Mouse (Mus musculus): ENCODE results near the gene Olfr1170. TPM values are rescaled to one million over a fixed set of nuclear protein-coding genes. Genes with fewer than 3 reads are reported as not detected.

The Olfr1170 gene
- total RNA-seq (2021) (not detected), polyA plus RNA-seq (2012; rRNA removed) (not detected in 2 replicates)
- long read RNA-seq = 0 reads

DNA sequence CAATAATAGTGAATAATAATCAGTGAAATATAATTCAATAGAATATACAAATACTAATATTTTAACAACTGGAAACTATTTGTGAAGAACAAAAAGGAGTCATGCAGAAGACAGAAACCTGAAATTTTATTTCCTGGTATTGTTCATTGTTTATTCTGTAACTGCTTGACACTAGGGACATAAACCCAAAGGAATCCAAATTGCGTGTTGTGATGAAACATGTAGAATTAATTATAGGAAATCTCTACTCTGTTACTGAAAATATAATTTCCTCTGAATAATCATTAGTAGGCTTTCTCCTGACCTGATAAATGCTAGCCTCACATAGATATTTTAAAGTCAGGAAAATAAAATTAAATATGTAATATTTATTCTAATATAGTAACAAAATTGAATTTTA is at the start of gene Olfr1170:
TSS of gene Olfr1170 (minus strand) at position 101 of the 400 bp plus-strand sequence.
- no peak for DNase-seq

- DNase-seq = no peak
These were observed 7.3 kb downstream of the Olfr1170 start for GRCm38 (mm10) chr2:88220784-88221183.

GRCm38 (mm10) chr2:88181580-88181979 is 46.6 kb downstream of the Olfr1170 start, which contains the start of gene Olfr1168:
Gene Olfr1168 (plus strand): TSS chr2:88181880.
- no peak for DNase-seq

Other genes starting within 250 kb of the Olfr1170 start
- not detected for gene Olfr1158, start 238.2 kb downstream of the Olfr1170 start, total RNA-seq (2021)
- not detected in 2 replicates for gene Olfr1158, start 238.2 kb downstream of the Olfr1170 start, polyA plus RNA-seq (2012; rRNA removed)
- not detected for gene Olfr1160, start 220.1 kb downstream of the Olfr1170 start, total RNA-seq (2021)
- gene Olfr1160, start 220.1 kb downstream of the Olfr1170 start, polyA plus RNA-seq (2012; rRNA removed) = not detected in 2 replicates
- not detected for gene Olfr1161, start 205.6 kb downstream of the Olfr1170 start, total RNA-seq (2021)
- gene Olfr1161, start 205.6 kb downstream of the Olfr1170 start, polyA plus RNA-seq (2012; rRNA removed) = not detected in 2 replicates
- gene Olfr73, start 190.6 kb downstream of the Olfr1170 start, total RNA-seq (2021) = not detected
- gene Olfr73, start 190.6 kb downstream of the Olfr1170 start, polyA plus RNA-seq (2012; rRNA removed) = not detected in 2 replicates
- gene Olfr1162, start 177.2 kb downstream of the Olfr1170 start, total RNA-seq (2021) = not detected
- not detected in 2 replicates for gene Olfr1162, start 177.2 kb downstream of the Olfr1170 start, polyA plus RNA-seq (2012; rRNA removed)
- not detected for gene Olfr1163, start 156.5 kb downstream of the Olfr1170 start, total RNA-seq (2021)
- not detected in 2 replicates for gene Olfr1163, start 156.5 kb downstream of the Olfr1170 start, polyA plus RNA-seq (2012; rRNA removed)
- not detected for gene Olfr1164, start 134.4 kb downstream of the Olfr1170 start, total RNA-seq (2021)
- gene Olfr1164, start 134.4 kb downstream of the Olfr1170 start, polyA plus RNA-seq (2012; rRNA removed) = not detected in 2 replicates
- not detected for gene Olfr1166, start 100.1 kb downstream of the Olfr1170 start, total RNA-seq (2021)
- gene Olfr1166, start 100.1 kb downstream of the Olfr1170 start, polyA plus RNA-seq (2012; rRNA removed) = not detected in 2 replicates
- gene Olfr1167, start 73.1 kb downstream of the Olfr1170 start, total RNA-seq (2021) = not detected
- gene Olfr1167, start 73.1 kb downstream of the Olfr1170 start, polyA plus RNA-seq (2012; rRNA removed) = not detected in 2 replicates
- gene Olfr1168, start 46.5 kb downstream of the Olfr1170 start, total RNA-seq (2021) = not detected
- not detected in 2 replicates for gene Olfr1168, start 46.5 kb downstream of the Olfr1170 start, polyA plus RNA-seq (2012; rRNA removed)
- not detected for gene Olfr1173, start 51.5 kb upstream of the Olfr1170 start, total RNA-seq (2021)
- gene Olfr1173, start 51.5 kb upstream of the Olfr1170 start, polyA plus RNA-seq (2012; rRNA removed) = not detected in 2 replicates
- not detected for gene Olfr1174-ps, start 86.8 kb upstream of the Olfr1170 start, total RNA-seq (2021)
- gene Olfr1174-ps, start 86.8 kb upstream of the Olfr1170 start, polyA plus RNA-seq (2012; rRNA removed) = not detected in 2 replicates
- not detected for gene Olfr1175-ps, start 98.9 kb upstream of the Olfr1170 start, total RNA-seq (2021)
- gene Olfr1175-ps, start 98.9 kb upstream of the Olfr1170 start, polyA plus RNA-seq (2012; rRNA removed) = not detected in 2 replicates
- gene Olfr1176, start 108.4 kb upstream of the Olfr1170 start, total RNA-seq (2021) = not detected
- not detected in 2 replicates for gene Olfr1176, start 108.4 kb upstream of the Olfr1170 start, polyA plus RNA-seq (2012; rRNA removed)
- gene Olfr1177-ps, start 118.2 kb upstream of the Olfr1170 start, total RNA-seq (2021) = not detected
- not detected in 2 replicates for gene Olfr1177-ps, start 118.2 kb upstream of the Olfr1170 start, polyA plus RNA-seq (2012; rRNA removed)
- gene Olfr1178, start 158.7 kb upstream of the Olfr1170 start, total RNA-seq (2021) = not detected
- not detected in 2 replicates for gene Olfr1178, start 158.7 kb upstream of the Olfr1170 start, polyA plus RNA-seq (2012; rRNA removed)
- not detected for gene Olfr1179, start 178.1 kb upstream of the Olfr1170 start, total RNA-seq (2021)
- gene Olfr1179, start 178.1 kb upstream of the Olfr1170 start, polyA plus RNA-seq (2012; rRNA removed) = not detected in 2 replicates
- not detected for gene Olfr1180, start 190.8 kb upstream of the Olfr1170 start, total RNA-seq (2021)
- not detected in 2 replicates for gene Olfr1180, start 190.8 kb upstream of the Olfr1170 start, polyA plus RNA-seq (2012; rRNA removed)
- gene Olfr1181, start 197.8 kb upstream of the Olfr1170 start, total RNA-seq (2021) = not detected
- gene Olfr1181, start 197.8 kb upstream of the Olfr1170 start, polyA plus RNA-seq (2012; rRNA removed) = not detected in 2 replicates
- gene Gm13757, start 220.8 kb upstream of the Olfr1170 start, total RNA-seq (2021) = not detected
- gene Gm13757, start 220.8 kb upstream of the Olfr1170 start, polyA plus RNA-seq (2012; rRNA removed) = not detected in 2 replicates
- not detected for gene Olfr1183, start 226.5 kb upstream of the Olfr1170 start, total RNA-seq (2021)
- gene Olfr1183, start 226.5 kb upstream of the Olfr1170 start, polyA plus RNA-seq (2012; rRNA removed) = not detected in 2 replicates